Mouse (Mus musculus): ENCODE measurements around the gene Tbc1d17. TPM values are rescaled to one million over a fixed set of nuclear protein-coding genes. Genes with fewer than 3 reads are reported as not detected.
A peak's percentile ranks its signal among the peaks of the same experiment; 100 is the strongest.

Gene Tbc1d17
- polyA plus RNA-seq, 1 experiment from 2014 or later, result 81.5 TPM

DNA sequence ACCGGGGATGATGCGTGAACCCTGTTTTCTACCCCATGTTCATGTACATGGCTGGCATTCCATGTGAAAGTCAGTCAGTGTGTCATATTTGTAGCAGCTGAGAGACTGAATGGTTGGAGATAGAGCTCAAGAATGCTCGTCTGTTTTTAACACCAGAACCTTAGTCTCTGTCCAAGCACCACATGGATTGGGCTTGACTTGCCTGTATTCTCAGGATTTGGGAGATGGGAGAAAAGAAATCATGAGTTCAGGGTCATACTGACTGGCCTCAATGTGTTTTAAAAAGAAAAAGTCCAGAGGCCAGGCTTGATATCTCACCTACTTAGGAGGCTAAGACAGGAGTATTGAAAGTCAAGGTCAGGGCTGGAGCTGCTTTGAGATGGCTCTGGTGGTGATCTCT lies 31.4 kb downstream of the Tbc1d17 start:
- Histone ChIP-seq H3K27me3 (no peaks in the 10 kb centered on the region), H3K9me3 (replicated peaks) (no peaks in the 10 kb centered on the region), H3K27ac (peak overlapping the region; percentile 94), H3K4me3 (peak overlapping the region; percentile 84), H3K36me3 (ENCODE audit: poor library complexity, severe bottlenecking) (peaks cover 16% of the 10 kb centered on the region; the same call in 1 of the 2 replicates), H3K4me2 (peak overlapping the region; percentile 84), H3K4me1 (peaks cover 53% of the 10 kb centered on the region), H3K9ac (peak overlapping the region; percentile 95)
- WGBS, result 29% methylated on average over 3 of the region's 3 CpGs
- no peak for ATAC-seq

DNA sequence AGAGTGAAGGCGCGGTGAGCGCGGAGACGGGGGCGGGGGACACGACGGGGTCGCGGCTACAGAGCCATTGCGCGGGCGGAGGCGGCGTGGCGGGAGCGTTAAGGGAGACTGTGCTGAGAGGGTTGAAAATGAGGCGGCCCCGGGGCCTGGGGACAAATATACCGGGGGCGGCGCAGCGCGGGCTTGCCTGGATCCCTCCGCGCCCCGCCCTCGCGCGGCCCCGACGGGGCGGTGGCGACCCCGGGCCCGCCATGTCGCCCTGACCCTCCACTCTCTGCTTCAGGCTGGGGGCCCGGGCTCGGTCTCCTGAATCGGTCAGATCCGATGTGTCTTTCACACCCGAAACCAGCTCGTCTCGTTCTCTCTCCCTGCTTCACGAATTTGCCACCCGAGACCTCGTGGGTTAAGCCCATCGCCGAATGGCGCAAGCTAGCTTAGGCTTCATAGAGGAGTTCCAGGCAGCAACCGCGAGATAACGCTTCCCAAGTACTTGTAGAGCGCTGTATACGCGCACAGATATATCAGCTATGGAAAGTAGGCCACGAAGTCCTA lies 32.3 kb downstream of the Tbc1d17 start, which contains the start of gene Atf5:
Gene Atf5 (minus strand): TSS at position 189 of the 552 bp plus-strand sequence.
- peaks cover 17% of the 10 kb centered on the region; the same call in 1 of the 2 replicates for H3K36me3 ChIP-seq (ENCODE audit: poor library complexity, severe bottlenecking)
- ATAC-seq, result peak; percentile 46
- H3K9me3 ChIP-seq (replicated peaks), result no peaks in the 10 kb centered on the region
- H3K9ac ChIP-seq, result peak within 1 kb of the TSS; percentile 95
- under 1% methylated on average over 52 of the region's 57 CpGs for WGBS
- H3K4me3 ChIP-seq, result peak within 1 kb of the TSS; percentile 84
- peak within 1 kb of the TSS; percentile 84 for H3K4me2 ChIP-seq
- H3K27me3 ChIP-seq, result no peaks in the 10 kb centered on the region
- H3K4me1 ChIP-seq, result peaks cover 51% of the 10 kb centered on the region
- H3K27ac ChIP-seq, result peak within 1 kb of the TSS; percentile 94

- H3K9me3 ChIP-seq (replicated peaks), result no peaks in the 10 kb centered on the region
- peak; percentile 93 for ATAC-seq
- H3K36me3 ChIP-seq (ENCODE audit: poor library complexity, severe bottlenecking), result peaks cover 17% of the 10 kb centered on the region; the same call in 1 of the 2 replicates
- WGBS, result under 1% methylated on average over 58 of the region's 62 CpGs
- H3K9ac ChIP-seq, result peak within 1 kb of the TSS; percentile 95
- H3K4me3 ChIP-seq, result peak within 1 kb of the TSS; percentile 84
- H3K4me2 ChIP-seq, result peak within 1 kb of the TSS; percentile 84
- peaks cover 47% of the 10 kb centered on the region for H3K4me1 ChIP-seq
- H3K27me3 ChIP-seq, result no peaks in the 10 kb centered on the region
- peak within 1 kb of the TSS; percentile 94 for H3K27ac ChIP-seq
Measured at GRCm38 (mm10) chr7:44815721-44816469, 33.0 kb downstream of the Tbc1d17 start, which contains the start of the genes Nup62 and Il4i1. Gene Nup62, plus strand, starts transcription at chr7:44816088. Gene Il4i1, plus strand, starts transcription at chr7:44816387.

- peak overlapping the region; percentile 56 for H3K9ac ChIP-seq
- H3K4me2 ChIP-seq, result peak overlapping the region; percentile 84
- 22% methylated on average over 14 of the region's 14 CpGs for WGBS
- H3K36me3 ChIP-seq (ENCODE audit: poor library complexity, severe bottlenecking), result peaks cover 17% of the 10 kb centered on the region; the same call in 1 of the 2 replicates
- H3K27ac ChIP-seq, result peak overlapping the region; percentile 94
- no peaks in the 10 kb centered on the region for H3K27me3 ChIP-seq
- no peaks in the 10 kb centered on the region for H3K9me3 ChIP-seq (replicated peaks)
- ATAC-seq, result no peak
- H3K4me3 ChIP-seq, result peak overlapping the region; percentile 84
- H3K4me1 ChIP-seq, result peaks cover 41% of the 10 kb centered on the region
Measured at GRCm38 (mm10) chr7:44814952-44815553, 33.8 kb downstream of the Tbc1d17 start.

- H3K4me1 ChIP-seq, result peaks cover 35% of the 10 kb centered on the region
- no peaks in the 10 kb centered on the region for H3K9me3 ChIP-seq (replicated peaks)
- peak overlapping the region; percentile 84; the same call in 1 of the 2 replicates for H3K4me3 ChIP-seq
- H3K9ac ChIP-seq, result no peak overlapping the region
- ATAC-seq, result no peak
- 89% methylated on average over 4 of the region's 4 CpGs for WGBS
- no peaks in the 10 kb centered on the region for H3K27me3 ChIP-seq
- H3K36me3 ChIP-seq (ENCODE audit: poor library complexity, severe bottlenecking), result peaks cover 17% of the 10 kb centered on the region; the same call in 1 of the 2 replicates
- no peak overlapping the region for H3K27ac ChIP-seq
- peak overlapping the region; percentile 84; the same call in 1 of the 2 replicates for H3K4me2 ChIP-seq
Measured at GRCm38 (mm10) chr7:44814423-44814822, 34.5 kb downstream of the Tbc1d17 start.

DNA sequence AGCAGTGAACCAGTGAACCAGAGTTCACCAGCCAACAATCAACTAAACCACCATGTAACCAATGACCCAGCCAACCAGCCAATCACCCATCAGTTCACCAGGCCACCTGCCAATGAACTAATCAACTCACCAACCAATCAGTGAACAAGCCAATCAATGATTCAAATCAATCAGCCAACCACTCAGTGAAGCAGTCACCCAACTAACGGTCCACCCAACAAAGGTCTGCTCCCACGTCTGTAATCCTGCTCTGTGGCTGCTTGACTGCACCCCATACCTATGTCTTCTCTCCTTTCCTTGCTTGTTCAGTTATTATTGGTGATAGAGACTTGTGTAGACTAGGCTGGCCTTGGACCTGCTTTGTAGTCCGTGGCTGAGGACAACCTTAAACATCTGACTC lies 34.9 kb downstream of the Tbc1d17 start:
- no peaks in the 10 kb centered on the region for H3K9me3 ChIP-seq (replicated peaks)
- no peak overlapping the region for H3K4me2 ChIP-seq
- no peaks in the 10 kb centered on the region for H3K27me3 ChIP-seq
- peaks cover 17% of the 10 kb centered on the region; the same call in 1 of the 2 replicates for H3K36me3 ChIP-seq (ENCODE audit: poor library complexity, severe bottlenecking)
- peaks cover 30% of the 10 kb centered on the region for H3K4me1 ChIP-seq
- 83% methylated on average over 3 of the region's 3 CpGs for WGBS
- H3K4me3 ChIP-seq, result no peak overlapping the region
- no peak overlapping the region for H3K9ac ChIP-seq
- no peak overlapping the region for H3K27ac ChIP-seq
- no peak for ATAC-seq

DNA sequence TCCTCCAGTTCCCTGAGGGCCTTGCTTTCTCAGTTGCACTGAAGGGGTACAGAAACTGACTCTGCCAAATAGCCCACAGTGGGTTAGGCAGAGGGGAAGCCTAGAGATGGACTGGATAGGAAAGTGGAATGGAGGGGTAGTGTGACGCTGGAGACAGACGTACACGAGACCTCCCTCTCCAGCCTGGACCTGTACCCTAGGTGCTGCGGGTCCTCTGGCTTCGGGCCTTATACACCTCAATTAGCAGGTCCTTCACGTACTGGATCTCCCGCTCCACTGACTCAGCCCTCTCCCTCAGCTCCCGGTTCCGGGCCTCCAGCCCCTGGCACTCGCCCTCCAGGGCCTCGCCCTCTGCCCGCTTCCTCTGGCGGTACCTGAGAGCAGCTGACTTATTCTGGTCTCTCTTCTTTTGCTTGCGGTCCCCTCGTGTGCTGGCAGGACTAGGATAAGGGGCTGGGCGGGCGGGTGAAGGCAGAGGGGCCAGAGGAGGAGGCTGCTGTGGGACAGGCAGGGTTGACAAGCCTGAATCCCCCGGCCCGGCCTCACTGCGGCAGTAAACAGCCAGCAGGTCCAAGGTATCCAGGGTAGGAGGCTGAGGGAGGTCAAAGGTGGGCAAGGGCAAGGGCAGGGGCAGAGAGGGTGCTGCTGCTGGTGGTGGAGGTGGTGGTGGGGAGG lies 36.1 kb downstream of the Tbc1d17 start:
- Histone ChIP-seq H3K27ac (no peak overlapping the region), H3K9me3 (replicated peaks) (no peaks in the 10 kb centered on the region), H3K27me3 (no peaks in the 10 kb centered on the region), H3K36me3 (ENCODE audit: poor library complexity, severe bottlenecking) (peaks cover 17% of the 10 kb centered on the region; the same call in 1 of the 2 replicates), H3K9ac (no peak overlapping the region), H3K4me1 (peaks cover 18% of the 10 kb centered on the region), H3K4me2 (no peak overlapping the region), H3K4me3 (no peak overlapping the region)
- 89% methylated on average over 20 of the region's 20 CpGs for WGBS
- ATAC-seq, result no peak

- Histone ChIP-seq H3K27me3 (no peaks in the 10 kb centered on the region), H3K4me3 (no peak overlapping the region), H3K4me2 (no peak overlapping the region), H3K9me3 (replicated peaks) (no peaks in the 10 kb centered on the region), H3K4me1 (peaks cover 8% of the 10 kb centered on the region), H3K36me3 (ENCODE audit: poor library complexity, severe bottlenecking) (peaks cover 17% of the 10 kb centered on the region; the same call in 1 of the 2 replicates), H3K27ac (no peak overlapping the region), H3K9ac (no peak overlapping the region)
- 88% methylated on average over 7 of the region's 7 CpGs for WGBS
- ATAC-seq, result no peak
Measured at GRCm38 (mm10) chr7:44810819-44811557, 37.9 kb downstream of the Tbc1d17 start.

DNA sequence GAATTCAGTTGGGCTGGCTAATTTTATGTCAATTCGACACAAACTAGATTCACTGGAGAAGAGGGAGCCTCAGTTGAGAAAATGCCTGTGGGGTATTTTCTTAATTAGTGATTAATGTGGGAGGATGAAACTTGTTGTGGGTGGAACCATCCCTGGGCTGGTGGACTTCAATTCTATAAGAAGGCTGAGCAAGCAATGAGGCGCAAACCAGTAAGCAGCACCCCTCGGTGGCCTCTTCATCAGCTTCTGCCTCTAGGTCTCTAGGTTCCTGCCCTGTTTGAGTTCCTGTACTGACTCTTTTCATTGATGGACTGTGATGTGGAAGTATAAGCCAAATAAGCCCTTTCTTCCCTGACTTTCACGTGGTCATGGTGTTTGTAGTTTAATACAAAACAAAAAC lies 38.5 kb downstream of the Tbc1d17 start:
- Histone ChIP-seq H3K9ac (no peak overlapping the region), H3K9me3 (replicated peaks) (no peaks in the 10 kb centered on the region), H3K27ac (no peak overlapping the region), H3K4me1 (peaks cover 8% of the 10 kb centered on the region), H3K27me3 (no peaks in the 10 kb centered on the region), H3K36me3 (ENCODE audit: poor library complexity, severe bottlenecking) (peaks cover 17% of the 10 kb centered on the region; the same call in 1 of the 2 replicates), H3K4me3 (no peak overlapping the region), H3K4me2 (no peak overlapping the region)
- WGBS, result 83% methylated on average over 4 of the region's 4 CpGs
- ATAC-seq, result no peak

DNA sequence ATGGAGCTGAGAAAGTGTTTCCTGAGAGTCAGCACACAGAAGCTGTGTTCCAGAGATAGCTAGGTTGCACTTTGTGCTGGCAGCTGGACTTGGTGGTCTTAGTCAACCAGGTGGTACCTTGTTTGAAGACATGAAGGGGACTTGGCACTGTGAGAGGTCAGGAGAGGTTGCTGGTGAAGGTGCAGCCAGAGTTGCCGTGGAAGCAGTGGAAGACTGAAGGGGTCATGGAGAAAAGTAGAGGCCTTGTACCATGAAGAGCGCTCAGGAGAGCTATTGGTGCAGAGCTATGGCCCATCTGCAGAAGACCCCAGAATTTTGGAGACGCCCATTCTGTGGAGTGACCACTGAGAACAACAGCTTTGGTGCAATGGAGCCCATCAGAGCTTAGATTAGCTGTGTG lies 39.4 kb downstream of the Tbc1d17 start:
- H3K9ac ChIP-seq, result no peak overlapping the region
- no peak for ATAC-seq
- H3K27me3 ChIP-seq, result no peaks in the 10 kb centered on the region
- H3K4me1 ChIP-seq, result no peaks in the 10 kb centered on the region
- H3K27ac ChIP-seq, result no peak overlapping the region
- no peaks in the 10 kb centered on the region for H3K9me3 ChIP-seq (replicated peaks)
- 94% methylated on average over 3 of the region's 3 CpGs for WGBS
- no peak overlapping the region for H3K4me2 ChIP-seq
- H3K4me3 ChIP-seq, result no peak overlapping the region
- peaks cover 17% of the 10 kb centered on the region; the same call in 1 of the 2 replicates for H3K36me3 ChIP-seq (ENCODE audit: poor library complexity, severe bottlenecking)

GRCm38 (mm10) chr7:44808927-44809326 lies 40.0 kb downstream of the Tbc1d17 start:
- Histone ChIP-seq H3K27ac (no peak overlapping the region), H3K36me3 (ENCODE audit: poor library complexity, severe bottlenecking) (peaks cover 16% of the 10 kb centered on the region; the same call in 1 of the 2 replicates), H3K4me1 (no peaks in the 10 kb centered on the region), H3K9ac (no peak overlapping the region), H3K9me3 (replicated peaks) (no peaks in the 10 kb centered on the region), H3K4me2 (no peak overlapping the region), H3K27me3 (no peaks in the 10 kb centered on the region), H3K4me3 (no peak overlapping the region)
- 91% methylated on average over 2 of the region's 2 CpGs for WGBS
- ATAC-seq, result no peak

All from forebrain, embryonic 13.5 days (tissue).